Mouse (Mus musculus): ENCODE results near the gene Olfr247. TPM values are rescaled to one million over a fixed set of nuclear protein-coding genes. Genes with fewer than 3 reads are reported as not detected.

Gene Olfr247
- polyA plus RNA-seq, 1 experiment from 2014 or later: not detected

GRCm38 (mm10) chr10:129949000-129949399 is 26.9 kb downstream of the Olfr247 start, which contains the start of gene Olfr818:
Olfr818 (minus strand) TSS chr10:129949100.
- Histone ChIP-seq H3K9me3 (ENCODE audit: control insufficient read depth, low read length) (no peaks in the 10 kb centered on the region), H3K4me1 (replicated peaks; ENCODE audit: control insufficient read depth, insufficient read depth) (no peaks in the 10 kb centered on the region), H3K4me3 (ENCODE audit: low read depth, low read length) (no peak within 1 kb of the TSS), H3K36me3 (ENCODE audit: control insufficient read depth, insufficient read depth, low read length) (no peaks in the 10 kb centered on the region), H3K27ac (replicated peaks) (no peak within 1 kb of the TSS), H3K27me3 (ENCODE audit: control insufficient read depth, insufficient read depth, low read length) (no peaks in the 10 kb centered on the region), H3K9ac (ENCODE audit: low read length) (no peak within 1 kb of the TSS), H3K4me2 (replicated peaks; ENCODE audit: low read depth) (no peak within 1 kb of the TSS)
- TF ChIP-seq EP300 (optimal IDR thresholded peaks at IDR 0.05) (no peak), CTCF (IDR thresholded peaks at IDR 0.05; ENCODE audit: low read depth) (no peak)
- ATAC-seq (ENCODE audit: low FRiP score, low TSS enrichment) (no peak), DNase-seq (ENCODE audit: low spot score) (no peak)
- 88% methylated on average over 2 of the region's 2 CpGs for WGBS

Other genes with a start within 250 kb of the Olfr247 start
- gene Olfr805, start 246.8 kb downstream of the Olfr247 start, polyA plus RNA-seq (2015; fragmentation: Nextera tagmentation; extraction: Ambion mirVana): not detected in 2 replicates
- not detected in 2 replicates for gene Olfr806, start 234.2 kb downstream of the Olfr247 start, polyA plus RNA-seq (2015; fragmentation: Nextera tagmentation; extraction: Ambion mirVana)
- gene Olfr807, start 218.3 kb downstream of the Olfr247 start, polyA plus RNA-seq (2015; fragmentation: Nextera tagmentation; extraction: Ambion mirVana): not detected in 2 replicates
- 0.07 TPM in 1 of 2 replicates, not detected in the other for gene Olfr808, start 210.7 kb downstream of the Olfr247 start, polyA plus RNA-seq (2015; fragmentation: Nextera tagmentation; extraction: Ambion mirVana)
- gene Olfr809, start 201.5 kb downstream of the Olfr247 start, polyA plus RNA-seq (2015; fragmentation: Nextera tagmentation; extraction: Ambion mirVana): not detected in 2 replicates
- not detected in 2 replicates for gene Olfr810, start 181.2 kb downstream of the Olfr247 start, polyA plus RNA-seq (2015; fragmentation: Nextera tagmentation; extraction: Ambion mirVana)
- not detected in 2 replicates for gene Olfr811, start 171.7 kb downstream of the Olfr247 start, polyA plus RNA-seq (2015; fragmentation: Nextera tagmentation; extraction: Ambion mirVana)
- not detected in 2 replicates for gene Olfr812, start 130.0 kb downstream of the Olfr247 start, polyA plus RNA-seq (2015; fragmentation: Nextera tagmentation; extraction: Ambion mirVana)
- not detected in 2 replicates for gene Olfr813, start 120.8 kb downstream of the Olfr247 start, polyA plus RNA-seq (2015; fragmentation: Nextera tagmentation; extraction: Ambion mirVana)
- gene Olfr814, start 96.3 kb downstream of the Olfr247 start, polyA plus RNA-seq (2015; fragmentation: Nextera tagmentation; extraction: Ambion mirVana): not detected in 2 replicates
- 0.11 TPM in 1 of 2 replicates, not detected in the other for gene Olfr815, start 70.3 kb downstream of the Olfr247 start, polyA plus RNA-seq (2015; fragmentation: Nextera tagmentation; extraction: Ambion mirVana)
- gene Olfr816, start 60.5 kb downstream of the Olfr247 start, polyA plus RNA-seq (2015; fragmentation: Nextera tagmentation; extraction: Ambion mirVana): not detected in 2 replicates
- gene Olfr818, start 27.0 kb downstream of the Olfr247 start, polyA plus RNA-seq (2015; fragmentation: Nextera tagmentation; extraction: Ambion mirVana): not detected in 2 replicates
- gene Olfr819, start 8.9 kb downstream of the Olfr247 start, polyA plus RNA-seq (2015; fragmentation: Nextera tagmentation; extraction: Ambion mirVana): not detected in 2 replicates
- gene Gm10310, start 8.9 kb upstream of the Olfr247 start, polyA plus RNA-seq (2015; fragmentation: Nextera tagmentation; extraction: Ambion mirVana): 0.02 TPM in 1 of 2 replicates, not detected in the other
- gene Olfr820, start 36.5 kb upstream of the Olfr247 start, polyA plus RNA-seq (2015; fragmentation: Nextera tagmentation; extraction: Ambion mirVana): not detected in 2 replicates
- gene Olfr821, start 54.2 kb upstream of the Olfr247 start, polyA plus RNA-seq (2015; fragmentation: Nextera tagmentation; extraction: Ambion mirVana): not detected in 2 replicates
- 0.04 TPM in 1 of 2 replicates, not detected in the other for gene Olfr822, start 95.1 kb upstream of the Olfr247 start, polyA plus RNA-seq (2015; fragmentation: Nextera tagmentation; extraction: Ambion mirVana)
- gene Olfr823, start 139.2 kb upstream of the Olfr247 start, polyA plus RNA-seq (2015; fragmentation: Nextera tagmentation; extraction: Ambion mirVana): not detected in 2 replicates
- gene Olfr824, start 153.9 kb upstream of the Olfr247 start, polyA plus RNA-seq (2015; fragmentation: Nextera tagmentation; extraction: Ambion mirVana): not detected in 2 replicates
- gene Olfr825, start 190.6 kb upstream of the Olfr247 start, polyA plus RNA-seq (2015; fragmentation: Nextera tagmentation; extraction: Ambion mirVana): not detected in 2 replicates
- not detected in 2 replicates for gene Olfr826, start 208.0 kb upstream of the Olfr247 start, polyA plus RNA-seq (2015; fragmentation: Nextera tagmentation; extraction: Ambion mirVana)
- gene Olfr827, start 238.3 kb upstream of the Olfr247 start, polyA plus RNA-seq (2015; fragmentation: Nextera tagmentation; extraction: Ambion mirVana): not detected in 2 replicates